Mouse (Mus musculus): ENCODE measurements around the gene Gm17304. TPM values are rescaled to one million over a fixed set of nuclear protein-coding genes. Genes with fewer than 3 reads are reported as not detected.

Gm17304 gene
- polyA plus RNA-seq, 1 experiment from 2014 or later, result not detected

DNA sequence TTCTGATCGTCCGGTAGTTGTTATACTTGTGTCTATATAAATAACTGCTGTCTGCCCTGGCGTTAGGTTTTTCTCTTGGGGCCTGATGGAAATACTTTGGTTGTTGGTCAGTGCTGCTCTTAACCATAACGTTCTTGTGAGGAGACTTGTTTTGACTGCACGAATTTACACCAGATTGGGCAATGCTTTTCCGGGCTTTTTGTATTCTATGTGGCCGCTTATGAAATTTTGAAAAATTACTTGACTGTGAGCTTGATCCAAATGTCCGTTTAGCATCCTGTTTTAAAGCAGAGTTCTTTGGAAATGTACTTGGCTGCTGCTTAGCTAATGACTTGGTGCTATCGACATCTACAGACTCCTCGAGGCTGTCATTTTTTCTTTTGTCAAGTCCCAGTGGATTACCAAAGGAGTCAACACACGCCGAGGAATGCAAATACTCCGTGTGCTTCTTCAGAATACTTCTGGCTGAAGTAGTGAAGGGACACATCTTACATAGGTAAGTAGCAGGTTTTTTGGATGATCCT, 27.6 kb downstream of the Gm17304 start:
- Histone ChIP-seq H3K9me3 (no peaks in the 10 kb centered on the region), H3K27ac (no peak overlapping the region), H3K27me3 (no peaks in the 10 kb centered on the region), H3K4me3 (replicated peaks) (no peak overlapping the region), H3K4me1 (peaks cover 11% of the 10 kb centered on the region), H3K9ac (no peak overlapping the region), H3K36me3 (replicated peaks) (peaks cover 45% of the 10 kb centered on the region), H3K4me2 (no peak overlapping the region)
- 91% methylated on average over 13 of the region's 13 CpGs for WGBS
- no peak for ATAC-seq (ENCODE audit: low FRiP score)

DNA sequence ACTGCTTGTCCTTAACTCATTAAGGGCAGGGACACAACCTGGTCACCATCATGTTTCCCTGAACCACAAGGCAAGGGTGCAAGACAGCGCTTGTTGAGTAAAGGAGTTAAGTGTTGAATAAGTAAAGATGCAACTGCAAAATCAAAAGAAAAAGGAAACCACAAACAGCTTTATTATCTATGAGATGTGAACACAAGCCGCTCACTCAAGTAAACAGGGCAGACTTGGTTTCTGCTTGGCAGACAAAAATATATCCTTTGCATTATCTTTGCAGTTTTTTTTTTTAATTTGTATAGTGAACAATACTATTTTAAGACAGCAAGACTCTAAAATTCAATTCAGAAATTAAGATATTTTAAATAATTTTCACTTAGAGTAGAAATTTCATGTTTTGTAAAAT, 30.7 kb downstream of the Gm17304 start:
- Histone ChIP-seq H3K36me3 (replicated peaks) (peaks cover 37% of the 10 kb centered on the region), H3K4me2 (no peak overlapping the region), H3K9me3 (no peaks in the 10 kb centered on the region), H3K27ac (no peak overlapping the region), H3K4me3 (replicated peaks) (no peak overlapping the region), H3K4me1 (peaks cover 10% of the 10 kb centered on the region), H3K27me3 (no peaks in the 10 kb centered on the region), H3K9ac (no peak overlapping the region)
- no peak for ATAC-seq (ENCODE audit: low FRiP score)
- WGBS, result 92% methylated on average over 2 of the region's 2 CpGs

DNA sequence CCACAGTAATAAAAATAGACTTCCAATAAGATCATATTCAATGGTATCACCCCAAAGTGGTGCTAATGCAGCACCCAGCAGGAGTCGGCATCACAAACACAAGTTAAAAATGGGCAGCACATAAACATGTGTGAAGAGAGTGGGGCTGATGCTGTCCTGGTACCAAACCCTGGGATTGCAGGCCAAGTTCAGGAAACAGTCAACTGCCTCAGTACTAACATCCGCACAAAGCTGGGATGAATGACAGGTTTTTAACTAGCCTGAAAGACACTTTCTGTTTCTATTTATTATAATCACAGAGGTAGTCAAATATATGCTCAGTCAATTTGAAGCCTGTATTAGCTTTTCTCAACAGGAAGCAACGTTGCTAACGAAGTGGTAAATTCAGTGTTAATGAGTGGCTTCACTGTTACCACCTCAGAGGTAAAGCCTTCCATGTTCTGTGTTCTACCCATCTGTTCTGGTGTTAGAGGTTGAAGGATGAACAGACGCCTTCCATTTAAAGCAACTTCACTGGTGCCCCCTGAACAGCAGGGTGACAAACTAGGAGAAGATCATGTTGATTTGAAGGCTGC, 31.4 kb downstream of the Gm17304 start:
- peak; percentile 65 for ATAC-seq (ENCODE audit: low FRiP score)
- H3K9ac ChIP-seq, result no peak overlapping the region
- WGBS, result 46% methylated on average over 5 of the region's 5 CpGs

DNA sequence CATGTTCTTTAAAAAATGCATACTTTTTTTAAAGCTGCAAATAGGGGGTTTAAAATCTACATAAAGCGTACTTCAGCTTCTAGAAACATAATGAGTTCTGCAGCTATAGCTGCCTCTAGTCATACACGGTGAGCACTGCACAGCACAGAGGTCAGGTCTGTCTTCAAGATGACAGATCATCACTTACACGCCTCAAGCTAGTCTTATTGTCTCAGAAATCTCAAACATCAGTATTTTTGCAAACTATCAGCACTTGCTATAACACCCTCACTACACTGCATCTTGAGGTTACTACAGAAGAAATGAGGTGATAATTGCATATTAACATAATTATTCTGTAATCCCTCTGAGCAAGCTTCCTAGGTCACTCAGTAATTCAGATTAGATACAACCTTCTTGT, 33.0 kb downstream of the Gm17304 start:
- Histone ChIP-seq H3K9me3 (no peaks in the 10 kb centered on the region), H3K9ac (no peak overlapping the region), H3K4me3 (replicated peaks) (no peak overlapping the region), H3K4me2 (no peak overlapping the region), H3K27me3 (no peaks in the 10 kb centered on the region), H3K36me3 (replicated peaks) (peaks cover 15% of the 10 kb centered on the region), H3K4me1 (peaks cover 12% of the 10 kb centered on the region), H3K27ac (no peak overlapping the region)
- WGBS, result 69% methylated on average over 3 of the region's 3 CpGs
- ATAC-seq (ENCODE audit: low FRiP score), result peak; percentile 57; the same call in 1 of the 2 replicates

More for the DNA sequence above, 31.4 kb downstream of the Gm17304 start:
- Histone ChIP-seq H3K4me1 (peaks cover 10% of the 10 kb centered on the region), H3K4me2 (no peak overlapping the region), H3K27me3 (no peaks in the 10 kb centered on the region), H3K27ac (no peak overlapping the region), H3K36me3 (replicated peaks) (peaks cover 30% of the 10 kb centered on the region), H3K9me3 (no peaks in the 10 kb centered on the region), H3K4me3 (replicated peaks) (no peak overlapping the region)

DNA sequence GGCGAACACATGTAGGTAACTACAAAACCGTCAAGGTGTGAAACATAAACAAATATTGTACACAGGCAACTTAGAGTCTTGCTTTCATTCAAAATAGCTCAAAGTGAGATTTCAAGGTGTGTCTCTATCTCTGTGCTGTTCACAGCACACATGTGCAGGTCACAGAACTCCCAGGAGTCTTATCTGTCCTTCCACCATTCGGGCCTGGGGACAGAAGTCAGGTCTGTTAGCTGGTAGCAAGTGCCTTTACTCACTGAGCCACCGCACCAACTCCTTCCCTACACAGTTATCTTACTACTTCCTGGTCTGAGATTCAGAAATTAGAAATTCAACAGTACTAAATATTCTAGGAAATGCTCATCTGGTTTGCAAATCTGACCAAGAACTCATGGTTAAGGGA, 34.5 kb downstream of the Gm17304 start:
- Histone ChIP-seq H3K36me3 (replicated peaks) (no peaks in the 10 kb centered on the region; the same call in 1 of the 2 replicates), H3K4me3 (replicated peaks) (no peak overlapping the region), H3K27me3 (no peaks in the 10 kb centered on the region), H3K4me2 (no peak overlapping the region), H3K9me3 (no peaks in the 10 kb centered on the region), H3K9ac (no peak overlapping the region), H3K4me1 (peaks cover 9% of the 10 kb centered on the region), H3K27ac (no peak overlapping the region)
- 95% methylated on average over 4 of the region's 4 CpGs for WGBS
- ATAC-seq (ENCODE audit: low FRiP score), result no peak

DNA sequence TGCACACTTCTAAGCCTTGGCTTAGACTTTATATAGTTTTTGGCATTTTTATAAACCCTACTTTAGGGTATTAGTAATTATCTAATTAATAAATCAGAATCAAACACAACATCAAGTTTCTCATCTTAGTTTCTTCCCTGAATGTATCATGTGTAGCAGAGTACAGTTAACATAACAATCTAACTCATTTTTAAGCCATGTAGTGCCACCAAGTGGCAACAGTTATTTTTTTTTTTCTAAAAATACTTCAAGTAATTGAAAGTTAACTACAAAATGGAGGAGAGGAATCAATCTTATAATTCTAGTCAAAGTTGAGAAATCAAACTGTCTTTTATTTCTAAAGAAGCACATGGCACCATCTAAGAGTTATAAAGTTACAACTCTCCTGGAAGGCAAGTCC, 40.5 kb downstream of the Gm17304 start:
- no peak for ATAC-seq (ENCODE audit: low FRiP score)
- Histone ChIP-seq H3K4me3 (replicated peaks) (no peak overlapping the region), H3K36me3 (replicated peaks) (peaks cover 7% of the 10 kb centered on the region), H3K4me2 (no peak overlapping the region), H3K9me3 (no peaks in the 10 kb centered on the region), H3K27me3 (no peaks in the 10 kb centered on the region), H3K9ac (no peak overlapping the region), H3K4me1 (0 out of 2 replicates have a peak, but pooled peaks cover 3% of the 10 kb centered on the region), H3K27ac (no peak overlapping the region)

DNA sequence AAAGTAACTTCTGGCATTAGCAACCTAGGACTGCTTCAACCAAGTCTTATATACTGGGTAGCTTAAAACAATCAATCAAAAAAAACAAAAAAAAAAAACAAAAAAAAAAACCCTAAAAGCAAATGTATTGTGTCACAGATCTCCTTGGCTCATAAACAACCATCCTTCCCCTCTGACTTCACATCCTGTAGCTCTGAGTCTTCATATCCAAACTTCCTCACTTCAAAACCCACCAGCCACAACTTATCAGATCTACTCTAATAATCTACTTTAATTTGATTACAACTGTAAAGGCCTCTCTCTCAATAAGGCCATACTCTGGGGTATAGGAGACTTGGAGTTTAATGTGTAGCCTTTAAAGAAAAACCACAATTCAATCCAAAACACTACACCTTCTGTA, 41.1 kb downstream of the Gm17304 start:
- H3K27ac ChIP-seq, result no peak overlapping the region
- ATAC-seq (ENCODE audit: low FRiP score), result no peak

DNA sequence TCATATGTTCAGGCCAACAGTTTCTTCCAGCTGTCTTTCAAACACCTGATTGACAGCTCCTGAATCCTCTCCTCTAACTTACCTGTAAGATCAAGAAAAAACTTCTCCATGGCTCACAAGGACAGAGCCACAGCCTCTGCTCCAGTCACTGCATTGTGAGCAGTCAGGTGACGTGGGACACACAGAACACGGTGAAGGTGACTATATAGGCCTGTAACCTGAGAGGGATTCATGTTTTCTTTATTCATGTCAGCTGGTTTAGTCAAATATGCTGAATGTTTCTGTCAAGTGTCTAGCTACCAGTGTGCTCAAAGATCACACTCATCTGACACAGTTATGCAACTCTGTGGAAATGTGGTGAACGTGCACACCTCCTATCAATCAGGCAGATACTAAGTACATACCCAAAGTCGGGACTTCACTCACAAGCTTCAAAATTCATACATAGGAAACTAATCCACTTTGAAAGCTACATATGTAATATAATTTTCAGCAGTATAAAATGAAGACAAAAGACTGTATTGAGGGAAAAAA, 43.4 kb downstream of the Gm17304 start:
- 91% methylated on average over 4 of the region's 4 CpGs for WGBS
- H3K4me2 ChIP-seq, result no peak overlapping the region
- H3K27me3 ChIP-seq, result no peaks in the 10 kb centered on the region
- H3K4me1 ChIP-seq, result no peaks in the 10 kb centered on the region
- H3K27ac ChIP-seq, result no peak overlapping the region
- ATAC-seq (ENCODE audit: low FRiP score), result no peak
- H3K9ac ChIP-seq, result no peak overlapping the region
- H3K9me3 ChIP-seq, result no peaks in the 10 kb centered on the region
- H3K4me3 ChIP-seq (replicated peaks), result no peak overlapping the region
- H3K36me3 ChIP-seq (replicated peaks), result peaks cover 16% of the 10 kb centered on the region

More for the DNA sequence above, 41.1 kb downstream of the Gm17304 start:
- H3K4me2 ChIP-seq, result no peak overlapping the region
- H3K4me3 ChIP-seq (replicated peaks), result no peak overlapping the region
- H3K9ac ChIP-seq, result no peak overlapping the region
- H3K27me3 ChIP-seq, result no peaks in the 10 kb centered on the region
- no peaks in the 10 kb centered on the region for H3K9me3 ChIP-seq
- H3K36me3 ChIP-seq (replicated peaks), result peaks cover 11% of the 10 kb centered on the region
- H3K4me1 ChIP-seq, result 0 out of 2 replicates have a peak, but pooled peaks cover 3% of the 10 kb centered on the region

DNA sequence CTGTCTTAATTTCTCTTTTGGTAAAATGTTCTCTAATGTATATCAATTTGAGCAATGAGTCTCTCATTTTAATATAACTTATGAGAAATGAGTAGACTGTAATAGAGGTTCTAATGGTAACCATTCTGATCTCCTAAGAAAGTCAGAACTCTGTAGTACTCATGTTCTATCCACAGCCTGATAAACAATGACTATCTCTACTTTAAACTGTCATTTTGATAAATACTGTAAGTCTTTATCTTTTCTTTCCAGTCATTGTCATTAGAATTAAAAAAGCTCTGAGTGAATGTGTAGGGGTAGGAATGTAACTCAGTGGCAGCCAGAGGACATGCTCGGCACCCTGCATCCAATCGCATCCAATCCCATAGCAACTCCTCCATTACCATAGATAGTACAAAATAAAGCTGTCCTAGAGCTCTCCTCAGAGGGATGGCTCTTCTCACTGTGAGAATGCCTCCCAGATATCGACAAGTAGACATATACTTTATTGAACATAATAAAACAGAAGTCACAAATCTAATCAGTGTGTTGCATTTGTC, 44.0 kb downstream of the Gm17304 start:
- Histone ChIP-seq H3K4me2 (no peak overlapping the region), H3K9ac (no peak overlapping the region), H3K36me3 (replicated peaks) (peaks cover 16% of the 10 kb centered on the region), H3K27me3 (no peaks in the 10 kb centered on the region), H3K9me3 (no peaks in the 10 kb centered on the region), H3K4me3 (replicated peaks) (no peak overlapping the region), H3K4me1 (no peaks in the 10 kb centered on the region), H3K27ac (no peak overlapping the region)
- ATAC-seq (ENCODE audit: low FRiP score), result no peak
- WGBS, result 91% methylated on average over 3 of the region's 3 CpGs

Other genes with a start within 250 kb of the Gm17304 start
- gene Barhl2, start 150.9 kb upstream of the Gm17304 start, polyA plus RNA-seq (2016; fragmentation: Nextera tagmentation; extraction: Ambion mirVana), result 6.2 and 7.6 TPM in 2 replicates
- 89.9 and 90.3 TPM in 2 replicates for gene Zfp644, start 88.2 kb downstream of the Gm17304 start, polyA plus RNA-seq (2016; fragmentation: Nextera tagmentation; extraction: Ambion mirVana)

Data from forebrain, embryonic 12.5 days (tissue).